Mouse (Mus musculus): ENCODE measurements around the gene Lrrc26.

DNA sequence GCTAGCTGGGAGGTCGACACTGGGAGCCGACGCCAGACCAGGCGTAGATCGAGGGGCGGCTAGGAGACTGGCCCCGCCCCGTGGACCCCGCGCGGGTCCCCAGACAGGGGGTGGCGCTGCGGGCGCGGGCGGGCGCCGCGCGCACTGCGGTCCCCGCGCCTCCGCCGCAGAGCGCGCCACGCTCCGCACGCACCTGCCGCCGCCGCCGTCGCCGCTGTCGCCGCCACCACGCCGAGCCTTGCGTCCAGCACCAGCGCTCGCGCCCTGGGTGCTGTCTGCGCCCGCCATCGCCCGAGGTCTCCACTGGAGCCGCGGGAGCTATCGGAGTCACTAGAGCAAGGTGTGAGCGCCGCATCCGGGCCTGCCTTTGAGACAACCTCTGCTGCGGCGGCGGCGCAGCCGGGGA lies 47.6 kb upstream of the Lrrc26 start, which contains the start of the genes Rnf208 and Cysrt1:
- TF ChIP-seq CTCF (IDR thresholded peaks at IDR 0.05; ENCODE audit: control insufficient read depth, insufficient read depth, insufficient read length) (no peak), MYOG (IDR thresholded peaks at IDR 0.05; ENCODE audit: control insufficient read depth, extremely low read depth, insufficient read length) (no peak), MYOD1 (IDR thresholded peaks at IDR 0.05; ENCODE audit: control insufficient read depth, insufficient read length, low read depth) (no peak), USF1 (IDR thresholded peaks at IDR 0.05; ENCODE audit: low read depth) (no peak), CEBPB (IDR thresholded peaks at IDR 0.05; ENCODE audit: low read depth) (no peak)

All from C2C12 (cell line).